Mouse (Mus musculus) olfactory bulb, adult 2 months (tissue): ENCODE results near the gene Tmbim7.

Experiments used
- CTCF ChIP-seq: fragments of 200-500 bp; IDR thresholded peaks from 2 replicates; pipeline ENCODE4 v1.5.1; 2012; ENCODE audit warnings: low read depth, mild to moderate bottlenecking, low read length, moderate library complexity; ENCODE audit not compliant: insufficient read depth
- POLR2A ChIP-seq: fragments of 200-500 bp; IDR thresholded peaks from 2 replicates; pipeline ENCODE4 v1.6.1; 2012; ENCODE audit warnings: mild to moderate bottlenecking, low read depth, low read length, moderate library complexity; ENCODE audit not compliant: insufficient read depth

GRCm38 (mm10) chr5:3695191-3695590, 44.2 kb downstream of the Tmbim7 start:
- TF ChIP-seq CTCF (no peak), POLR2A (no peak)
